Mouse (Mus musculus) liver, embryonic 14.5 days (tissue): Measurements from ENCODE around the gene Cep128.

ENCODE experiments used
- CTCF ChIP-seq: IDR thresholded peaks from 2 replicates; pipeline ENCODE4 v1.5.1; 2016; ENCODE audit warnings: antibody characterized with exemption, low read depth, control low read depth
- EP300 ChIP-seq: IDR thresholded peaks from 2 replicates; pipeline ENCODE4 v1.6.1; 2016; ENCODE audit warnings: antibody characterized with exemption, low read depth

- no peak for TF ChIP-seq CTCF
- no peak for TF ChIP-seq EP300
These were observed 79.2 kb downstream of the Cep128 start for GRCm38 (mm10) chr12:91305038-91305437.
